Mouse (Mus musculus): ENCODE results near the gene Utrn.

- TF ChIP-seq CTCF (IDR thresholded peaks at IDR 0.05; ENCODE audit: borderline replicate concordance, extremely low read depth, insufficient read depth, insufficient read length) (no peak), POLR2A (IDR thresholded peaks at IDR 0.05; ENCODE audit: borderline replicate concordance, extremely low read depth, insufficient read depth, insufficient read length, poor library complexity, severe bottlenecking) (no peak)
Observed at GRCm38 (mm10) chr10:12588051-12588450, 281.1 kb downstream of the Utrn start.
